Mouse (Mus musculus) kidney, adult 2 months (tissue): ENCODE measurements at regions not wholly inside any gene's neighbourhood (a gene's known extent, or its start where the extent isn't known, plus 50 kb on each side); places are given as distances from the start of the nearest gene placed in this dataset.

Source experiments
- CTCF ChIP-seq: fragments of 200-500 bp; conservative IDR thresholded peaks from 2 replicates; pipeline ENCODE4 v1.5.1; 2011; ENCODE audit warnings: low read depth, mild to moderate bottlenecking, control low read depth, low read length, moderate library complexity, mixed read lengths; ENCODE audit not compliant: insufficient read depth, insufficient read length
- POLR2A ChIP-seq: fragments of 200-500 bp; IDR thresholded peaks from one replicate; pipeline ENCODE4 v1.6.1; 2011; ENCODE audit warnings: low read depth, low read length, control low read depth

- TF ChIP-seq CTCF: no peak
- TF ChIP-seq POLR2A: no peak
These were observed 196.2 kb downstream of the Stk31 start for GRCm38 (mm10) chr6:49591632-49592000.
